Mouse (Mus musculus) brain, adult 2 months (tissue): ENCODE results near the gene Tmprss11g.

Experiments used
- DNase-seq: peaks from one replicate; pipeline ENCODE4 v3.0.0; 2011; ENCODE audit warnings: low read depth, low spot score

Tmprss11g gene

GRCm38 (mm10) chr5:86518500-86518899, at the start of gene Tmprss11g:
TSS of gene Tmprss11g (minus strand) at chr5:86518600.
- no peak for DNase-seq

- no peak for DNase-seq
Observed at GRCm38 (mm10) chr5:86546693-86547092, 28.3 kb upstream of the Tmprss11g start.

DNA sequence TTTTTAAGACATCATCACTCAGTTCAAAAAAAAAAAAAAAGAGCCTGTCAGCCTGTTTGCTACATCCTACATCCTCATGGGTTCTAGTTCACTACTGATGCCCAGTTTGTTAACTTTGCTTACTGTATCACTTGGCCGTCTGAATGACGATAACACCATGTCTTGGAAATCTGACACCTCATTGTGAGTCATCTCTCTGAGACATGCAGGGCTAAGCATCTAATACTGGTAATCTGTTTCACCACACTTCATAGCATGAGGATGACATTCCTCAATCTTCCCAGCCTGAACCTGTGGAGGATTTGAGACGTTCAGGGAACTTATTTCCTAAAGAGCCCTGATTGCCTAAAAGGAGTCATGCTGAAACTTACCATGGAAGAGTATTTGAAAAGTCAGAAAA, 22.2 kb upstream of the Tmprss11g start:
- no peak for DNase-seq

GRCm38 (mm10) chr5:86528725-86529124, 10.3 kb upstream of the Tmprss11g start:
- peak; percentile 2 for DNase-seq

DNA sequence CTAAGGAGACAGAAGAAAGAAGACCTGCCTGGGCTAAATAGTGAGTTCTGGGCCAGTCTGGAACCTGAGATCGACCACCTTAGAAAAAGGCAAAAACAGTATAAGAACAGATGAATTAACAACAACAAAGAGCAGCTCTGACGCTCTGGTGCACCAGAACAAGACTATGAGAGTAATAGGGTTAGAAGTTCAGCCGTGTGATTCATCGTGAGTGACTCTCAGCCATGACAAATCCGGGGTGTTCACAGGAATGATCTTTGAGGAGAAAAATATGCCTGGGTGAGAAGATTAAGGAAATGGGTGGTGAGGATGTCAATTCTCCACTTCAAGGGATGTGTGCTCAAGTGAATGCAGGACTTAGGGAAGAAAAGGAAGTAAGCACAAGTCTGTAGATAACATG, 6.9 kb downstream of the Tmprss11g start:
- DNase-seq: peak; percentile 6

DNA sequence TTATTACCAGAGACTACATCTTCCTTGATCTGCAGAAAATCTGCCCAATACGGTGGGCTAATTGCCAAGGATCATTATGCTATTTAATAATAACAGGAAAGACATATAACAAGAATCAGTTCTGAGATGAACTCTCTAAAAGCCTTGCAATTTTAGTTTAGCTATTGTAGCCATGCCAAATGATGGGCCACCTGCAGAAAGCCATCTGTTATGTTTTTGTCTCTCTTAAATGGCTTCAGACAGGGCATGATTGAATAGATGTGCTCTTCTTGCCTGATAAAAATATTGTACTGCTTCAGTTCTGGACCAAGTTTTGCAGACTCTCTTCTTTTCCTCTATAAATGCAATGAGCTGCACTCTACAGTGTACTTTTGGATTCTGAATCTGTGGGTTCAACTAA, 24.9 kb downstream of the Tmprss11g start:
- peak; percentile 66 for DNase-seq

DNA sequence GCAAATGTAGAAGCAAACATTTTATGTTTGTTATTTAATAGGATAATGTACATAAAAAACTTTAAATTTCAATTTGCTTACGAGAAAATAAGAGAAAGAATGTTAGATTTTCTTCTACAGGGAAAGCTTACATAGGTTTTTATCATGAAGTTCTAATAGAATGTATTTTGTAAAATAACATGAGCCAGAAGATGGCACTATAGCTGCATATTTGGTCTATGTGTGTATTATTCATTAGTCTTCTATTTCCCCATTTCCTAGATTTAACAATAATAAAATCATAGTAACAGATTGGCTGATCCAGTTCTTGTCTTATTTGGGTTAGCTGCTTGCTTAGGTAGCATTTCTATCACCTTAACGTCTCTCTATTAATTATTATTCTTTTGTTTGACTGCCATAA, 35.8 kb downstream of the Tmprss11g start:
- peak; percentile 6 for DNase-seq

DNA sequence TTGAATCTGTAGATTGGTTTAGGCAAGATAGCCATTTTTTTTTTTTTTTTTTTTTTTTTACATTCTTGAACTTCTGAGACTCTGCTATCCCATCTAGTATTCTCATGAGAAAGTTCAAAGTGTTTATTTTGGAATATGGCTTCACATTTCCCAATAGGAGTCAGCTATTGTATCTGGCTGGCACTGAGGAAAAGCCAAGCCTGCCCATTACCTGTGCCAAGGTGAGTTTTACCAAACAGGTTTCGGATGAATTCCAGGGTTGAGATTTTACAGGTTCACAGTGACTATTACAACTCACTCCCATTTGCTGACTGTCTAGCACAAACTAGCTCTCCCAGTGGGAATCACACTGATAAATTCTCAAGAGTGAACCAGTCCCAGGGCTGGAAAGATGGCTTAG, 36.4 kb downstream of the Tmprss11g start:
- DNase-seq: no peak

DNA sequence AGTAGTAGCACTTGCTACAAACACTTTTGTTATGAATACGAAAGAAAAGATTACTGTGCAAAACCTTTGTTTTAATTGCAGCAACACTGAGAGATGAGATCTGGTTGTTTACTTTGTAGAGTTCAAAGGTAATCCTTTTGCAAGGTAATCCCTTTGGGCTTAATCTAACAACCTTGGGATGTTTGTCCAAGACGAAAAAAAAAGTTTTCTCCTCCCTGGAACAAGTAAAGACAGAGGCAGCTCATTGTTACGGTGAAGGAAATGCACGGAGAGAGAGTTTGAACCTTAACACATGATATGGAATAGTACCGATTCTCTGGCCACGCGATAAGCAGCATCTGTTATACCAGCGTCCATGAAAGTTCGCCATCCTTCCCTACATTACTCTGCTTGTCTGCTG, 44.5 kb downstream of the Tmprss11g start:
- no peak for DNase-seq

- DNase-seq: no peak
Observed at GRCm38 (mm10) chr5:86468890-86469289, 49.5 kb downstream of the Tmprss11g start, which contains the start of gene Tmprss11a. TSS of gene Tmprss11a (minus strand) at chr5:86468990.

DNA sequence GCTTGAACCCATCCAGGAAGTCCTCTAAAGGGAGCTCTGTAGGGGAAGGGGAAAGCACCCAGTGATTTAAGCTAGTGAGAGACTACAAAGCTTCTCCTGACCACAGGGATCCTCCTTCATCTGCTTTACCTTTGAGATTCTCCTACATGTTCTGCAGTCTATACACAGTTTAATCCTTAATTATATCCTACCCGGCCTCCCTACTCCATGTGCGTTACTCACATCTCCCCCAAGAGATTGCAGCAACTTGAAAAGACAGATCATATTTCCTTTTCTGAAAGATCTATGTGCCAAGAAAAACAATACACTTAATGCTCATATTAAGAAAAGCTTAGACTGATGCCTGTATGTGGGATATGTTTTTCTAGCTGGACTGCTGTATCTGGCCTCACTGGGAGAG, 79.1 kb downstream of the Tmprss11g start:
- no peak for DNase-seq

GRCm38 (mm10) chr5:86438548-86438947, 79.9 kb downstream of the Tmprss11g start:
- peak; percentile 40 for DNase-seq
